Mouse (Mus musculus): ENCODE results near the gene Rptor.

The Rptor gene

DNA sequence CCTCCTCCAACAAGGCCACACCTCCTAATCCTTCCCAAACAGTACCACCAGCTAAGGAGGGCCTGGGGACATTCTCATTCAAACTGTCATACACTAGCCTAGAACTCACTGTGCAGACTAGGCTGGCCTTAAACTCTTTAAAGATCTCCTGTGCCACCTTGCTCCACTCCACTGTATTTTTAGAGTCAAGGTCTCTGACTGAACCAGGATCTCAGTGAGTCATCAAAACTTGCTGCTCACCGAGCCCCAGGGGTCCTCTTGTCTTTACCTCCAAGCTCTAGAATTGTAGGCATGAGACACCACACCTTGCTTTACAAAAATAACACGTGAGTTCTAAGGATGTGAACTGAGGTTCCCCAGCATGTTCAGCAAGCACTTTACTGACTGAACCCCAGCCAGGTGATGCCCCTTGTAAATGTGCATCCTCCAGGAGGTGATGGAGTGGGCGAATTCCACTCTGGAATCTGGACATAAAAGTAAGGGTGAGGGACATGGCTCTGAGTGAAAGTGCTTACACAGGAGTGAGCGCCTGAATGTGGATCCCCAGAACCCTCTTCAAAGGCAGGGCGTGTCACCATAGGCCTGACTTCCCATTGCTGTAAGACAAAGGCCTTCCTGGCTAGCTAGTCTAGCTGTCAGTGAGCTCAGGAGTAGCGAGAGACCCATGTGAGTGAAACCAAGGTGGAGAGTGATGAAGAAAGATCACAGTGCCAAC lies 89.6 kb downstream of the Rptor start:
- DNase-seq, result no peak

DNA sequence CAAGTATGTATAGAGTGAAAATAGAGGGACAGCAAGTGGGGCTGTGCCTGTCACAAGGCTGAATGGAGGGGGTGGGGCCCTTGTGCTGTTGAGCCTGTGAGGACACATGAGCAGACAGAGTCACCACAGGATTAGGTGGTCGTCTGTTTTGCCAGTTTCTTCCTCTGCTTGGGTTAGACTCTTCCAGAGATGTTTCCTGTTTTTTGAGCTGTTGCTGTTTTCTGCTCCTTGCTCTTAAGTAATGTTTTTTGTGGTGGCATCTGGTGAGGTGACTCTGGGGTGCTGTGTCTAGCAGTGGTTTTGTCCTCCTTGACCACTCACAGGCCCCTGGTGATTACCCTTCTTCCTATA lies 90.2 kb downstream of the Rptor start:
- no peak for DNase-seq

DNA sequence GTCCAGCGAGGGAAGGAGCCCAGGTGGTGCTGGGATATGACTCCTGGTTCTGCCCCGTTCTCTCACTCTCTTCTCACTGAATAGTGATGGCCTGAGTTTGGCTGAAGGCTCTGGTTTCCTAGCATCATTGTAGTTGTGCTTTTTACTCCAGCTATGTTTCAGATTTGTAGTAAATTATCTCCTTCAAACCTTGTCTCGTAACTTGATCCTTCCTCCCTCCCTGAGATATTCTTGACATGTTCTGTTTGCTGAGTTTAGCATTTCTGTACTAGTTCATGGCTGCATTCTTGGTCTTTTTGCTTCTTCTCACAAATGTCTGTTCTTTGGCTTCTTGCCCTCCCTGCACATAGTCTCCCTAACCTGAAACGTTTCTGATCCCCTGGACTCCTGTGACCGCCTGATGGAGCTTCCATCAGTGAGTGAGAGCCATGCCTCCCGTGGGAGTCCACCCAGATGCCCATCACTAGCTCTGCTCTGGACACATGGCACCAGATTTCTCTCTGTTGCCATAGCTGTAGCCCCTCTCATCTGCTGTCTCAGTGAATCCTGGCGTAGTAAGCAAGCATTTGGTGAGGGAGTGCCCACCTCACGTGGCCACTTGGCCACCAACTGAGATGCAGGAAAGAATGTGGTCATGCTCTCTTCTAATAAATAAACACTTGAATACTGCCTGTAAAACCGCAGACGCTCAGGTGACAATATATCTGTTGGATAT lies 91.6 kb downstream of the Rptor start:
- DNase-seq, result no peak

- no peak for DNase-seq
Measured at GRCm38 (mm10) chr11:119696401-119696800, 93.7 kb downstream of the Rptor start.

DNA sequence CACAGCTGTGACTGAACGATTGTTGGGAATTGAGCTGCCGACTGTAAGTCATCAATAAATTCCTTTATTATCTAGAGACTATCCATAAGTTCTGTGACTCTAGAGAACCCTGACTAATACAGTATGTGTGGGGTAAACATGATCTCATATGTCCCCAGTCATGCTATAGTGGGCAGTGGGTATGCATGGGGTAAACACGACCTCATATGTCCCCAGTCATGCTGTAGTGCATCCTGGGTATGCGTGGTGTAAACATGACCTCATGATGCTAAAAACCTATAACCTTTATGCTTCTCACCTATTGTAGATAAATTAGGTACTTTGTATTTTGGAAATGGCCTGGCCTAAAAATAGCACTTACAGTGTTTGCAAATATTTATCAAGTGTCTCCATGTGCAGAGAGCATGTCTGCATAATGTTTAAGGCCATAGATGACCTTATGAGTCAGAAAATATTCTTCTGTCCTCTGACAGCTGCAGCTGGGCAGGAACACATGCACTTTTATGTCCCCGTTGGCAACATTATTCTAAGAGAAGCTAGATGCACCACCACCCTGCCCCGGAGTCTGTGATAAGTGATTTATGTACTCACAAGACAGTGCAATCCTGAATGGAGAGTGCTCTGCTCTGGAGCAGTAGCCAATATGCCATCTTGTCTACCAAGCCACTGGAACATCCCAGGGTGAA lies 102.8 kb downstream of the Rptor start:
- no peak for DNase-seq

- DNase-seq, result no peak
Measured at GRCm38 (mm10) chr11:119707259-119707658, 104.6 kb downstream of the Rptor start.

- no peak for DNase-seq
Measured at GRCm38 (mm10) chr11:119709239-119709638, 106.5 kb downstream of the Rptor start.

GRCm38 (mm10) chr11:119710338-119710737 lies 107.6 kb downstream of the Rptor start:
- DNase-seq, result no peak

GRCm38 (mm10) chr11:119710822-119711221 lies 108.1 kb downstream of the Rptor start:
- DNase-seq, result no peak

- DNase-seq, result no peak
Measured at GRCm38 (mm10) chr11:119715437-119715836, 112.7 kb downstream of the Rptor start.

DNA sequence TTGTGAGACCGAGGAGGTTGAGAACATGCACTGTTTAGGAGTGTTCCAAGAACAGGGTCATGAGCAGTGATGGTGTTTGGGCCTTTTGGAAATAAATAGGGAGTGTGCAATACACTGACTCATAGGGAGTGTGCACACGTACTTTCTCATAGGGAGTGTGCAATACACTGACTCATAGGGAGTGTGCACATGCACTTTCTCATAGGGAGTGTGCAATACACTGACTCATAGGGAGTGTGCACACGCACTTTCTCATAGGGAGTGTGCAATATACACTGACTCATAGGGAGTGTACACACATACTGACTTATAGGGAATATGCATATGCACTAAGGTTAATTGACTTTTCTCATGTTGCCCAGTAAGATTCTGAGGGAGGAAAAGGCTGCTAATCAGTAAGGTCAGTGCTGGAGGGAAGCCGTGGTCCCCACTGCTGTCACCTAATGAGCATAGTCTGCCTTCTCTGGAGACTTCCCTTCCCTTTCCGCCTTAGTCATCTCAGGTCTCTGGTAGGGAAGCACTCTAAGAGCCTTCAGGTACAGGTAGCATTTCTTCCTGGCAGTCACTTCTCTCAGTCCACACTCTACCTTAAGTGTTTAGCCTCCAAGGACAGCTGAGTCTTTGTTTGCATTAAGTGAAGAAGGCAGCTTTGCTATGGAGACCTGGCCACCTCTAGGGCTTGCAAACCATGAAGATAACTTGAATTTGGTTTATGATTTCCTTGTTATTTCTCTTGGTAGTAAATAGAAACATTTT lies 113.3 kb downstream of the Rptor start:
- no peak for DNase-seq

DNA sequence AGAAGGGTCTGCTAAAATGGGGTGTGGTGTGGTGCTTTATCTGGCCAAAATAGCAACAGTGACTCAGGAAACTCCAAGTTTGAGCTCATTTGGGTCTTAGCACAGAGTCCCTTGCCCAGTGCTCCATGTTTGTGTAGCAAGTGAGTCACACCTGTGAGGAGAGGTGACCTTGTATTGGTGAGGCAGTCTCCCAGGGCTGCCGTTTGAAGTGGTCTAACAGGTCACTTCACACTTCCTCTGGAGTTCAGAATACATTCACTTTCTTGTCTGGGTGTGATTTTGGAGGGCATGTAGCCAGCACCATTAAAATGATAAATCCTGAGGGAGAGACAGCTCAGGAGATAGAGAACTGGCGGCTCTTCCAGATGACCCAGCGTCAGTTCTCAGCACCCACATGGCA lies 115.4 kb downstream of the Rptor start:
- no peak for DNase-seq

- DNase-seq, result no peak
Measured at GRCm38 (mm10) chr11:119720101-119721048, 117.7 kb downstream of the Rptor start.

GRCm38 (mm10) chr11:119724709-119725108 lies 122.0 kb downstream of the Rptor start:
- DNase-seq, result no peak

- DNase-seq, result no peak
Measured at GRCm38 (mm10) chr11:119731382-119731781, 128.7 kb downstream of the Rptor start.

- no peak for DNase-seq
Measured at GRCm38 (mm10) chr11:119732362-119732761, 129.7 kb downstream of the Rptor start.

DNA sequence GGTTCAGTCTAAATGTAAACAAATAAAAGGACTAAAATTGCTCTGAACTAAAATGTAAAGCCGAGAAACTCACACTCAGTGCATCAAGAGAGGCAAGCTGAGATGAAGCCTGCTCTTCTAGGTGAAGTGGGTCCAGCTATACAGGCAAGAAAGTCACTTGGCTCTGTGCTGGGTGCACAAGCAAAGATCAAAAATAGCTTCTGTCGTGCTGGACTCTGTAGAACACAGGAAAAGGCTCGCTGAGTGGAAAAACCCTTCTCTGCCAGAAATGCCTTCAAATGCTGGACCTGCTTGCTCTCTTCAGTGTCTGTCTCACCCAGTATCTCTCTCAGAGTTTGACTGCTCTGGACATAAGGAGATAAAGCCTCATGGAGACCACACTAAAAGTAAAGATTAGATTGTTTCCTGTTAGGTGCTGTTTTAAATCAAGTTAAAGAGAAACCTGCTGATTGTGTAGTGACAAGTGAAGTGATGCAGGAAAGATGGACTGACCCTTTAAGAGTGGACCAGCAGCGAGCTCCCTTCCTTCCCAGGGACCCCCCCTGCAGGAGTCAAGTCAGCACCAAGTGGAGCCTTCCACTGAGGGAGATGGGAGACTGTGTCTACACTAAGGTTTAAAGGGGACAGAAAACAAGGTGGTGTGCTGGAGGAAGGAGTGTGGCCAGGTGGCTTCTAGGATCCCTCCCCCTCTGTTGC lies 130.4 kb downstream of the Rptor start:
- no peak for DNase-seq

DNA sequence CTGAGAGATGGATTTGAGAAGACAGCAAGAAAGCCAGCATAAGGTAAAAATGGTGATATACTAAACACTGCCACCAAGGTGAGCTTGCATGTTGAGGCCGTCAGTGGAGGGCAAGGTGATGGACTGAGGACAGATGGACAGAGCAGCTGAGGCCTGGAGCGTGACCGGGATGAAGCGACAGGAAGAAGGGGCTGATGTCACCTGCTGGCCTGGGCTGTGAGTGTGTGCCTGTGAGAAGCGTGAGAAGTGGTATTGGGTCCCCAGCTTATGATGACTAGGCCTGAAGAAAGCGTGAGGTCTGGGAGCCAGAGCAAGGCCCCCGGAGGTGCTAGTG lies 130.9 kb downstream of the Rptor start:
- DNase-seq, result no peak

- no peak for DNase-seq
Measured at GRCm38 (mm10) chr11:119735152-119735551, 132.4 kb downstream of the Rptor start.

- DNase-seq, result no peak
Measured at GRCm38 (mm10) chr11:119738990-119739846, 136.5 kb downstream of the Rptor start.

GRCm38 (mm10) chr11:119741401-119741800 lies 138.7 kb downstream of the Rptor start:
- no peak for DNase-seq

Measured in thymus, adult 18-20 months (tissue).